Mouse (Mus musculus): Measurements from ENCODE around the gene Plb1. TPM values are rescaled to one million over a fixed set of nuclear protein-coding genes. Genes with fewer than 3 reads are reported as not detected.

Gene Plb1
- polyA plus RNA-seq, 1 experiment from 2014 or later: 4.7 TPM

GRCm38 (mm10) chr5:32245385-32245784 lies 12.9 kb downstream of the Plb1 start:
- Histone ChIP-seq H3K27me3 (no peaks in the 10 kb centered on the region), H3K4me1 (no peaks in the 10 kb centered on the region), H3K27ac (replicated peaks) (no peak overlapping the region), H3K9ac (no peak overlapping the region), H3K9me3 (replicated peaks) (no peaks in the 10 kb centered on the region), H3K4me2 (replicated peaks) (no peak overlapping the region), H3K4me3 (replicated peaks) (no peak overlapping the region), H3K36me3 (no peaks in the 10 kb centered on the region)
- WGBS: 88% methylated on average over 3 of the region's 3 CpGs
- no peak for ATAC-seq (ENCODE audit: insufficient number of reproducible peaks, low FRiP score, low TSS enrichment, low read depth)

GRCm38 (mm10) chr5:32260751-32261150 lies 28.2 kb downstream of the Plb1 start:
- ATAC-seq (ENCODE audit: insufficient number of reproducible peaks, low FRiP score, low TSS enrichment, low read depth): no peak
- H3K27me3 ChIP-seq: no peaks in the 10 kb centered on the region
- H3K4me1 ChIP-seq: no peaks in the 10 kb centered on the region
- H3K4me3 ChIP-seq (replicated peaks): no peak overlapping the region
- H3K27ac ChIP-seq (replicated peaks): no peak overlapping the region
- no peaks in the 10 kb centered on the region for H3K9me3 ChIP-seq (replicated peaks)
- 55% methylated on average over 5 of the region's 5 CpGs for WGBS
- no peak overlapping the region for H3K4me2 ChIP-seq (replicated peaks)
- no peaks in the 10 kb centered on the region for H3K36me3 ChIP-seq
- H3K9ac ChIP-seq: no peak overlapping the region

- Histone ChIP-seq H3K27ac (replicated peaks) (no peak overlapping the region), H3K4me2 (replicated peaks) (no peak overlapping the region), H3K36me3 (no peaks in the 10 kb centered on the region), H3K4me3 (replicated peaks) (no peak overlapping the region), H3K9ac (no peak overlapping the region), H3K4me1 (no peaks in the 10 kb centered on the region), H3K27me3 (no peaks in the 10 kb centered on the region), H3K9me3 (replicated peaks) (no peaks in the 10 kb centered on the region)
- ATAC-seq (ENCODE audit: insufficient number of reproducible peaks, low FRiP score, low TSS enrichment, low read depth): no peak
- 70% methylated on average over 3 of the region's 3 CpGs for WGBS
These were observed 28.7 kb downstream of the Plb1 start for GRCm38 (mm10) chr5:32261251-32261650.

GRCm38 (mm10) chr5:32262534-32262933 lies 30.0 kb downstream of the Plb1 start:
- Histone ChIP-seq H3K27ac (replicated peaks) (no peak overlapping the region), H3K4me1 (no peaks in the 10 kb centered on the region), H3K9me3 (replicated peaks) (no peaks in the 10 kb centered on the region), H3K4me2 (replicated peaks) (no peak overlapping the region), H3K36me3 (no peaks in the 10 kb centered on the region), H3K4me3 (replicated peaks) (no peak overlapping the region), H3K27me3 (no peaks in the 10 kb centered on the region), H3K9ac (no peak overlapping the region)
- WGBS: 76% methylated on average over 4 of the region's 4 CpGs
- ATAC-seq (ENCODE audit: insufficient number of reproducible peaks, low FRiP score, low TSS enrichment, low read depth): no peak

- no peak overlapping the region for H3K4me2 ChIP-seq (replicated peaks)
- H3K27ac ChIP-seq (replicated peaks): no peak overlapping the region; the same call in 1 of the 2 replicates
- no peaks in the 10 kb centered on the region for H3K27me3 ChIP-seq
- no peak overlapping the region for H3K4me3 ChIP-seq (replicated peaks)
- no peak; the same call in 1 of the 2 replicates for ATAC-seq (ENCODE audit: insufficient number of reproducible peaks, low FRiP score, low TSS enrichment, low read depth)
- no peak overlapping the region for H3K9ac ChIP-seq
- H3K36me3 ChIP-seq: no peaks in the 10 kb centered on the region
- WGBS: 25% methylated on average over 7 of the region's 7 CpGs
- H3K4me1 ChIP-seq: 0 out of 2 replicates have a peak, but pooled peaks cover 22% of the 10 kb centered on the region
- H3K9me3 ChIP-seq (replicated peaks): no peaks in the 10 kb centered on the region
These were observed 40.0 kb downstream of the Plb1 start for GRCm38 (mm10) chr5:32272502-32272901.

GRCm38 (mm10) chr5:32278000-32278694 lies 45.6 kb downstream of the Plb1 start:
- no peak overlapping the region for H3K4me2 ChIP-seq (replicated peaks)
- WGBS: 67% methylated on average over 5 of the region's 5 CpGs
- H3K27me3 ChIP-seq: no peaks in the 10 kb centered on the region
- no peaks in the 10 kb centered on the region for H3K9me3 ChIP-seq (replicated peaks)
- H3K27ac ChIP-seq (replicated peaks): no peak overlapping the region
- H3K4me1 ChIP-seq: peaks cover 9% of the 10 kb centered on the region; the same call in 1 of the 2 replicates
- no peak overlapping the region for H3K9ac ChIP-seq
- no peak overlapping the region for H3K4me3 ChIP-seq (replicated peaks)
- ATAC-seq (ENCODE audit: insufficient number of reproducible peaks, low FRiP score, low TSS enrichment, low read depth): no peak
- H3K36me3 ChIP-seq: no peaks in the 10 kb centered on the region

GRCm38 (mm10) chr5:32280066-32280465 lies 47.6 kb downstream of the Plb1 start:
- no peaks in the 10 kb centered on the region for H3K27me3 ChIP-seq
- no peaks in the 10 kb centered on the region for H3K9me3 ChIP-seq (replicated peaks)
- no peak overlapping the region for H3K27ac ChIP-seq (replicated peaks)
- WGBS: 46% methylated on average over 3 of the region's 3 CpGs
- no peak overlapping the region for H3K4me3 ChIP-seq (replicated peaks)
- no peak for ATAC-seq (ENCODE audit: insufficient number of reproducible peaks, low FRiP score, low TSS enrichment, low read depth)
- no peak overlapping the region for H3K4me2 ChIP-seq (replicated peaks)
- H3K36me3 ChIP-seq: no peaks in the 10 kb centered on the region
- no peak overlapping the region for H3K9ac ChIP-seq
- H3K4me1 ChIP-seq: peaks cover 6% of the 10 kb centered on the region; the same call in 1 of the 2 replicates

- Histone ChIP-seq H3K9ac (no peak overlapping the region), H3K4me2 (replicated peaks) (no peak overlapping the region), H3K27me3 (no peaks in the 10 kb centered on the region), H3K27ac (replicated peaks) (no peak overlapping the region), H3K9me3 (replicated peaks) (no peaks in the 10 kb centered on the region), H3K36me3 (no peaks in the 10 kb centered on the region), H3K4me3 (replicated peaks) (no peak overlapping the region), H3K4me1 (peaks cover 6% of the 10 kb centered on the region; the same call in 1 of the 2 replicates)
- 16% methylated on average over 4 of the region's 4 CpGs for WGBS
- ATAC-seq (ENCODE audit: insufficient number of reproducible peaks, low FRiP score, low TSS enrichment, low read depth): no peak
These were observed 49.8 kb downstream of the Plb1 start for GRCm38 (mm10) chr5:32282345-32282744.

- no peak for ATAC-seq (ENCODE audit: insufficient number of reproducible peaks, low FRiP score, low TSS enrichment, low read depth)
- H3K36me3 ChIP-seq: no peaks in the 10 kb centered on the region
- H3K4me1 ChIP-seq: peaks cover 6% of the 10 kb centered on the region; the same call in 1 of the 2 replicates
- no peaks in the 10 kb centered on the region for H3K27me3 ChIP-seq
- H3K4me2 ChIP-seq (replicated peaks): no peak overlapping the region
- H3K9ac ChIP-seq: no peak overlapping the region
- H3K9me3 ChIP-seq (replicated peaks): no peaks in the 10 kb centered on the region
- H3K4me3 ChIP-seq (replicated peaks): no peak overlapping the region
- no peak overlapping the region for H3K27ac ChIP-seq (replicated peaks)
- WGBS: 69% methylated on average over 2 of the region's 2 CpGs
These were observed 50.9 kb downstream of the Plb1 start for GRCm38 (mm10) chr5:32283457-32283856.

- H3K27ac ChIP-seq (replicated peaks): no peak overlapping the region
- H3K9me3 ChIP-seq (replicated peaks): no peaks in the 10 kb centered on the region
- no peak overlapping the region for H3K4me3 ChIP-seq (replicated peaks)
- 81% methylated on average over 4 of the region's 4 CpGs for WGBS
- H3K4me1 ChIP-seq: peaks cover 6% of the 10 kb centered on the region; the same call in 1 of the 2 replicates
- no peaks in the 10 kb centered on the region for H3K27me3 ChIP-seq
- no peaks in the 10 kb centered on the region for H3K36me3 ChIP-seq
- ATAC-seq (ENCODE audit: insufficient number of reproducible peaks, low FRiP score, low TSS enrichment, low read depth): no peak
- H3K9ac ChIP-seq: no peak overlapping the region
- H3K4me2 ChIP-seq (replicated peaks): no peak overlapping the region
These were observed 53.8 kb downstream of the Plb1 start for GRCm38 (mm10) chr5:32286315-32286714.

- Histone ChIP-seq H3K4me1 (no peaks in the 10 kb centered on the region), H3K27me3 (no peaks in the 10 kb centered on the region), H3K9ac (no peak overlapping the region), H3K9me3 (replicated peaks) (no peaks in the 10 kb centered on the region), H3K4me2 (replicated peaks) (no peak overlapping the region), H3K4me3 (replicated peaks) (no peak overlapping the region), H3K27ac (replicated peaks) (no peak overlapping the region), H3K36me3 (no peaks in the 10 kb centered on the region)
- no peak for ATAC-seq (ENCODE audit: insufficient number of reproducible peaks, low FRiP score, low TSS enrichment, low read depth)
These were observed 55.5 kb downstream of the Plb1 start for GRCm38 (mm10) chr5:32288021-32288420.

GRCm38 (mm10) chr5:32291316-32291715 lies 58.8 kb downstream of the Plb1 start:
- no peak for ATAC-seq (ENCODE audit: insufficient number of reproducible peaks, low FRiP score, low TSS enrichment, low read depth)
- Histone ChIP-seq H3K27ac (replicated peaks) (no peak overlapping the region), H3K4me3 (replicated peaks) (no peak overlapping the region), H3K9me3 (replicated peaks) (no peaks in the 10 kb centered on the region), H3K4me1 (no peaks in the 10 kb centered on the region), H3K4me2 (replicated peaks) (no peak overlapping the region), H3K9ac (no peak overlapping the region), H3K27me3 (no peaks in the 10 kb centered on the region), H3K36me3 (no peaks in the 10 kb centered on the region)
- 72% methylated on average over 2 of the region's 2 CpGs for WGBS
